Mouse (Mus musculus): ENCODE results near the gene Srsf10. TPM values are rescaled to one million over a fixed set of nuclear protein-coding genes. Genes with fewer than 3 reads are reported as not detected.

The Srsf10 gene
- polyA plus RNA-seq, 1 experiment from 2014 or later = 67.6 TPM

DNA sequence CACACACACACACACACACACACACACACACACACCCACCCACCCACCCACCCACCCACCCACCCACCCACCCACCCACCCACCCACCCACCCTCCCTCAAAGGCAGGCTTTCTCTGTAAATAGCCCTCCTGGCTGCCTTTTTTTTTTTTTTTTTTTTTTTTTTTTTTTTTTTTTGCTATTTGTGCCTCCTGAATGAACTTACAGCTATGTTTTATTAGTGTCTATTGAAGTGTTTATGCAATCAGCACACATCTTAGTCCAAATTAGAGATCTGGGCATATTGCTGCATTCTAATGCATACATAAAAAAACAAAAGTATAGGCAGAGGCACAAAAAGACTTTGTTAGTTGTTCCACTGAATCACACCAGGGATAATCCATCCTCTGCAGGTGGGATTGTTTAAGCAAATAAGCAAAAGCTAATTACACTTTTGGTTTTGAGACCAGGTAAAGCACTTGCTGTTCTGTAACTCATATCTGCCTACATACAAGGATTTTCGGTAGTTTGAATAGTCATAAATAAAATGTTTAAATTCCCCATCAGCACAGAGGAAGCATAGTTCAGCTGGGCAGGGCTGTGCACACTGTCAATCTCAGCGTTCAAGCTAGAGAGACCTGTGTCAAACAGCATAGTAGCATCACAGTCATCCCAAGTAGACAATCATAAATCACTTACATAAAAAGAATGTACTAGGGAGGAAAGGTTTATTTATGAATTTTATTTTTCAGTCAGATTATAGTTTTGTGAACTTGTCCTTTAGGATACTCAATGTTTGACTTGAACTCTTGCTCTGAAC is 14.9 kb downstream of the Srsf10 start:
- 39% methylated on average over 2 of the region's 2 CpGs for WGBS (ENCODE audit: insufficient replicate concordance)
- Histone ChIP-seq H3K27ac (ENCODE audit: low read depth) (no peak overlapping the region), H3K4me2 (ENCODE audit: low read depth, low read length) (peak overlapping the region; percentile 13; the same call in 1 of the 2 replicates), H3K27me3 (ENCODE audit: insufficient read depth, low read length) (no peaks in the 10 kb centered on the region), H3K9ac (replicated peaks) (peak overlapping the region; percentile 22; the same call in 1 of the 2 replicates), H3K4me1 (ENCODE audit: insufficient read depth) (peaks cover 25% of the 10 kb centered on the region), H3K9me3 (ENCODE audit: low read length) (no peaks in the 10 kb centered on the region), H3K36me3 (replicated peaks; ENCODE audit: insufficient read depth, low read length) (peaks cover 40% of the 10 kb centered on the region), H3K4me3 (ENCODE audit: low read depth, low read length) (no peak overlapping the region)
- DNase-seq = no peak
- TF ChIP-seq EP300 (IDR thresholded peaks at IDR 0.05; ENCODE audit: low read depth) (no peak), CTCF (IDR thresholded peaks at IDR 0.05; ENCODE audit: low read depth) (no peak)
- no peak for ATAC-seq

DNA sequence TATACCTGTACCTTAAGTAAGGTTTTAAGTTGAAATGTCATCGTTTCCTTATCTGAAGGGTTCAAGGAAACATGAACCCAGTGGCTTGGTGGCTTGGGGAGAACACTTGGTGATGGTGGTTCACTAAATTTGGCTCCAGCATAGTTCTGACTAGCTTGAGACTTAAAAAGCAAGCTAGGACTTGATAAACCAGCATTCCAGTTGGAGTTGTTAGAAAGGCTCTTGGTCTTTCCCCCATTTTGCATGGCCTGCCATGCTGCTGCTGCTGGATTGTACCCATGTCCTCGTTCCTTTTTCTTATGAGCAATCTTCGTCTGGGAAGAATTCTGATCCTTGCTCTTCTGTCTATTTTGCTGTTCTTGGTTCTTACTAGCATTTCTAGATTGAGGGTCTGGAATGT is 16.5 kb downstream of the Srsf10 start:
- H3K36me3 ChIP-seq (replicated peaks; ENCODE audit: insufficient read depth, low read length) = peaks cover 35% of the 10 kb centered on the region
- H3K4me2 ChIP-seq (ENCODE audit: low read depth, low read length) = peak overlapping the region; percentile 88
- 37% methylated on average over 3 of the region's 3 CpGs for WGBS (ENCODE audit: insufficient replicate concordance)
- H3K27ac ChIP-seq (ENCODE audit: low read depth) = peak overlapping the region; percentile 5; the same call in 1 of the 2 replicates
- TF ChIP-seq CTCF (IDR thresholded peaks at IDR 0.05; ENCODE audit: low read depth) (no peak), EP300 (IDR thresholded peaks at IDR 0.05; ENCODE audit: low read depth) (no peak)
- peak overlapping the region; percentile 90 for H3K9ac ChIP-seq (replicated peaks)
- H3K4me1 ChIP-seq (ENCODE audit: insufficient read depth) = peaks cover 41% of the 10 kb centered on the region
- DNase-seq (peak; percentile 10), ATAC-seq (no peak)
- no peaks in the 10 kb centered on the region for H3K9me3 ChIP-seq (ENCODE audit: low read length)
- H3K4me3 ChIP-seq (ENCODE audit: low read depth, low read length) = peak overlapping the region; percentile 74
- no peaks in the 10 kb centered on the region for H3K27me3 ChIP-seq (ENCODE audit: insufficient read depth, low read length)

- Histone ChIP-seq H3K36me3 (replicated peaks; ENCODE audit: insufficient read depth, low read length) (peaks cover 35% of the 10 kb centered on the region), H3K9ac (replicated peaks) (peak overlapping the region; percentile 90), H3K4me2 (ENCODE audit: low read depth, low read length) (peak overlapping the region; percentile 88), H3K27me3 (ENCODE audit: insufficient read depth, low read length) (no peaks in the 10 kb centered on the region), H3K27ac (ENCODE audit: low read depth) (peak overlapping the region; percentile 98), H3K9me3 (ENCODE audit: low read length) (no peaks in the 10 kb centered on the region), H3K4me3 (ENCODE audit: low read depth, low read length) (peak overlapping the region; percentile 74), H3K4me1 (ENCODE audit: insufficient read depth) (peaks cover 42% of the 10 kb centered on the region)
- peak; percentile 20 for DNase-seq
- WGBS (ENCODE audit: insufficient replicate concordance) = 7% methylated on average over 17 of the region's 17 CpGs
- TF ChIP-seq EP300 (IDR thresholded peaks at IDR 0.05; ENCODE audit: low read depth) (no peak), CTCF (IDR thresholded peaks at IDR 0.05; ENCODE audit: low read depth) (no peak)
- ATAC-seq = no peak
These were observed 17.2 kb downstream of the Srsf10 start for GRCm38 (mm10) chr4:135872589-135873391.

- WGBS (ENCODE audit: insufficient replicate concordance) = under 1% methylated on average over 50 of the region's 60 CpGs
- peak within 1 kb of the TSS; percentile 98 for H3K27ac ChIP-seq (ENCODE audit: low read depth)
- no peaks in the 10 kb centered on the region for H3K27me3 ChIP-seq (ENCODE audit: insufficient read depth, low read length)
- H3K4me3 ChIP-seq (ENCODE audit: low read depth, low read length) = peak within 1 kb of the TSS; percentile 74
- peak; percentile 94 for ATAC-seq
- H3K4me1 ChIP-seq (ENCODE audit: insufficient read depth) = peaks cover 42% of the 10 kb centered on the region
- H3K9ac ChIP-seq (replicated peaks) = peak within 1 kb of the TSS; percentile 90
- H3K9me3 ChIP-seq (ENCODE audit: low read length) = no peaks in the 10 kb centered on the region
- peak within 1 kb of the TSS; percentile 88 for H3K4me2 ChIP-seq (ENCODE audit: low read depth, low read length)
- TF ChIP-seq CTCF (IDR thresholded peaks at IDR 0.05; ENCODE audit: low read depth) = no peak
- peak; percentile 51; the same call in 1 of the 2 replicates for TF ChIP-seq EP300 (IDR thresholded peaks at IDR 0.05; ENCODE audit: low read depth)
- DNase-seq = peak; percentile 95
- H3K36me3 ChIP-seq (replicated peaks; ENCODE audit: insufficient read depth, low read length) = peaks cover 35% of the 10 kb centered on the region
These were observed 18.1 kb downstream of the Srsf10 start, which contains the start of gene Pnrc2 for GRCm38 (mm10) chr4:135873526-135874202. Gene Pnrc2 (minus strand): TSS chr4:135873850.

DNA sequence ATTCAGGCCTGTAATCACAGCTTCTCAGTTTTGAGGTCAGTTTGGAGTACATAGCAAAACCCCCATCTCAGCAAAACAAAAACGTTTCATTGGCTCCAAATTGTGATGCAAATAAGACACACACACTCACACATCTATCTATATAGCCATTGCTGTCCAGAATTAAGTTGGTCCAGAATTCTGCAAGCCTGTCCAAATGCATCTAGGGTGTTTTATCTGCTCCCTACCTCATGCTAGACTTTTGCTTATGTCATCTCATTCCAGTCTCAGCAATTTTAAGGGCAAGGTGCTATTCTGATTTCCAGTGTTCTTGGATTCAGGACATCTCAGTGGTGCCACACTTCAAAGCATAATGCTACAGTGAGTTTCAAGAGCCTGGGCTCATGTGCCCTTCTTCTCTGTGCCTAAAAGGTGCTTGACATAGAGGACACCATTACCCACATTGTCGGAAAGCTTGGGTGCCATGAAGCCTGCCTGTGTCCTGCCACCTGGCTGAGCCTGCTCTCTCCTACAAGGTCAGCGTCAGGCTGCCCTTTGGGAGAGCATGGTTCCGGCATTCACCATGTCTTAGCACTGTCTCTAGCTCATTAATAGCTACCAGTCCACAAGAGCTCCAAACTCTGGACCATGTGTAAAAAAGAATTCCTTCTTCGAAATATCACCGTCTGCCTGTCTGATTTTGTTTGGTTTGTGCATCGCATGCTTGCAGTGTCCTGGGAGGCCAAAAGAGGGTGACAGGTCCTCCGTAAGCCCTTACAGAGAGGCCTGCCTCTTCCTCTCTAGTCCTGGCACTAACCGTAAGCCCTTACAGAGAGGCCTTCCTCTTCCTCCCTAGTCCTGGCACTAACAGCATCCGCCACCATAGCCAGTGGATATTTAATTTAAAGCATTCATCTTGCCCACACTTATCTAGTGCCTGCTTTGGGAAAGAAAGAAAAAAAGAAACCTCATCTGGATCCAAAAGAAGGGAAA is 19.3 kb downstream of the Srsf10 start:
- H3K4me3 ChIP-seq (ENCODE audit: low read depth, low read length) = no peak overlapping the region
- TF ChIP-seq CTCF (IDR thresholded peaks at IDR 0.05; ENCODE audit: low read depth) (no peak; the same call in 1 of the 2 replicates), EP300 (IDR thresholded peaks at IDR 0.05; ENCODE audit: low read depth) (no peak)
- H3K9me3 ChIP-seq (ENCODE audit: low read length) = no peaks in the 10 kb centered on the region
- peaks cover 23% of the 10 kb centered on the region for H3K36me3 ChIP-seq (replicated peaks; ENCODE audit: insufficient read depth, low read length)
- no peaks in the 10 kb centered on the region for H3K27me3 ChIP-seq (ENCODE audit: insufficient read depth, low read length)
- H3K4me2 ChIP-seq (ENCODE audit: low read depth, low read length) = peak overlapping the region; percentile 88
- H3K4me1 ChIP-seq (ENCODE audit: insufficient read depth) = peaks cover 38% of the 10 kb centered on the region
- DNase-seq = peak; percentile 24
- no peak overlapping the region for H3K9ac ChIP-seq (replicated peaks)
- ATAC-seq = no peak
- 64% methylated on average over 10 of the region's 10 CpGs for WGBS (ENCODE audit: insufficient replicate concordance)
- peak overlapping the region; percentile 98 for H3K27ac ChIP-seq (ENCODE audit: low read depth)
